Mouse (Mus musculus): ENCODE measurements around the gene Fcor.

The Fcor gene

DNA sequence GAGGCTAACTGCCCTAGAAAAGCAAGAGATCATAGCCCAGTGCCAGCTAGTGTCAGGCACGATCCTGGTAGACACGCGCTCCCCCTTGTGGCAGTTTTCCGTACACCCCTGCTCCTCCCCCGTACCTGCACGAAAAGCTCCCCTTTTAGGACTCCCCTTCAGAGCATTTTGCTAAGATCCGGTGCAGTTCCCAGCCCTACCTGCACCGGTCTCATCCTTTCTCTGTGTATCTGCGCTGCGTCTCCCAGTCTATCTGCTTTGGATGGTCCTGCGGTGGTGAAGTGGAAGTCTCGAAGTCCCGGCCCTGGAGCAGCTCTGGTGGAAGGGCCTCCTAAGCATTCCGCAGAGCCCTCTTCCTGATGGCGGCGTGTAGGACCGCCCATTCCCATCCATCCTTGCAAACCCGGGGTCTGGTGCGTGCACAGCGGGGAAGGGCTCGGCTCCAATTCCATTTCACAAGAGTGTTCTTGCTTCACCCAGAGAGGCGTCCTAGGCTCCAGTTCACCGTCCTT is at the start of gene Fcor:
TSS of gene Fcor (minus strand) at position 383 of the 512 bp plus-strand sequence.
- DNase-seq, result peak; percentile 96

DNA sequence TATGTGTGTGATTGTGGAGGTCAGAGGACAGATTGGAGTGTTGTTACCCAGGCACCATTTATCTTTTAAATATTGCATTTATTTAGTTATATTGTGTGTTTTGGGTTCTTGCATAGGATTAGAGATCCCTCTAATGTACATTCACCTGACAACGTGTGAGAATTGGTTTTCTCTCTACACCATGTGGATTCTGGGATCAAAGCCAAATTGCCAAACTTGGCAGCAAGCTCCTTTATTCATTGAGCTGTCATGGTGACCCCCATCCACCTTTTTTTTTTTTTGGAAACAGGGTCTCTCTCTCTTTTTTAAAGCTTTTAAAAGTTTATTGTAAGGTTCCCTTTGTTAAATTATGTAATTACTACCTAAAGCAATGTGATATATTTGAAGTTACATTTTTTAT is 48.9 kb upstream of the Fcor start:
- no peak for DNase-seq

DNA sequence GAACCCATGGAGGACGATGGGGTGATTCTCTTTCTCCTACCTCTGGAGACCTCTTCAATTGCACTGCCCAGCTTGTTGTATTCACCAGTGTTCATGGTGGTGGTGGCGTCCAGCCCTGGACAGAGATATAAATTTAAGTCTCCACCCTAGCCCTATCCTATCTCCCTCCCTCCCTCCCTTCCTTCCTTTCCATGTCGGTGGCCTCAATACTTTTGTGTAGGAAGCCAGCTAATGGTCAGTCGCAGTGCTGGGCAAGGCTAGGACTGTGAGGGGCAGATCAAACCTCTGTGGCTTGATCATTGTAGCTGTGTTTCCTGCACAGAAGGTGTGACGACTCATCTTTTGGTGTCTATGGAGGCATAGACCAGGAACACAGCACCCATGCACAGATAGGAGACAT is 48.4 kb upstream of the Fcor start, which contains the start of gene Clec4g:
TSS of gene Clec4g (minus strand) at position 101 of the 400 bp plus-strand sequence.
- no peak for DNase-seq

DNA sequence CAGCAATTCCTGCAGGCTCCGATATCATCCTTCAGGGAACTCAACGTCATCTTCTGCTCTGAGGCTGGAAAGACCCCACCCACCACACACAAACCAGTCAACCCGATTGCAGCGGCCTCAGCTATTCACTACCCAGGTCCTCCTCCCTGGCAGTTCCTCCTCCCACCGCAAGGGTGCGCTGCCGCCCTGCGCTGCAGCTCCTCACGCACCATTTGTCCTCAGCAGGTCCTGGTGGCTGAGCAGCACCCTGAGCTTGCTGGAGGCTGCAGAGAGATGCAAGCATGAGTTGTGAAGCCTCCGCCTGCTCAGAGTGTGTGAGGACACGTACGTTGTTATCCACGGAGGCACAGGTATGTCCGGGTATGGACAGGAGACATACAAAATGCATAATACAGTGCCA is 46.4 kb upstream of the Fcor start:
- DNase-seq, result peak; percentile 89

DNA sequence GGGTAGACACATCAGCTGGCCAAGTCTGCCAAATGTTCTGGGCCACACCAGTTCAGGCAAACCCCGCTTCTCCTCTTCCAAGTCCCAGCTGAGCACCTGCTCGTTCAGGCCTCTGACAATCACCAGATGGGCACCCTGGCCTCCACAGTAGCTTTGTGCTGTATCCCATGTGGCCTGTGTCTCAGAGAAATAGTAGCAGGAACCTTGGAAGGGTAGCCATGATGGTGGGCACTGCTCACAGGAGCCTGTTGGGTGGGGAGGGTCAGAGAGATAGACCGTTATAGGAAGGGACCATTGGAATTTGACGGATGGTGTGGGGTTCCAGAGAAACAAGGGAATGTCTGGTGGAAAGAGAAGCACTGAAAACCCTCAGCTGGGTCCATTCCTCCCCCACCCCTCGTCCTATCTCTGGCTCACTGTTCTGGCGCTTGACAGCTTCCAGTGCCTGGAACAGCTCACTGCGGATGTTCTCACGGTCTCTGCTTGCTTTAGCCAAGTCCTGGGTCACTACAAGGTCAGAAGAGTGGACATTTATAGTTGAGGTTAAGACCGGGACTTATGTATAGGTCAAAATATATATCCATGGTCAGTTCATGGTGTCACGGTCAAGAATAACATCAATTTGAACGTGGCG is 45.3 kb upstream of the Fcor start:
- no peak for DNase-seq

DNA sequence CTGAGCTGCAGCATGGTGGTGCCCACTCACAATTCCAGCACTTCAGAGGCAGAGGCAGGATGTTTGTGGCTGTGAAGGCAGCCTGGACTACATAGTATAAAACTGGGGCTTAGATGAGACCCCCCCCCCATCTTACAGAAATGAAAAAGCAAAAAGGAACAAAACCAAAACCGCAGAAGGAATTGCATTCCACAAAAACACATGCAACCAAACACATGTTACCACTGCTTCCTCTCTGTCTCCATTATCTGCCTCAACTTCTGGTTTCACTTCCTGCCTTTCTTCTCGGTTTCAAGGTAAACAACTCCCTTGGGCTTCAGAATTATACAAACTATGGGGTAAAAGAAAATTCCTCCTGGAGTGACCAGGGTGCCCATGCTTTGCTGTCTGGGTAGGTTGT is 39.5 kb upstream of the Fcor start:
- peak; percentile 18 for DNase-seq

DNA sequence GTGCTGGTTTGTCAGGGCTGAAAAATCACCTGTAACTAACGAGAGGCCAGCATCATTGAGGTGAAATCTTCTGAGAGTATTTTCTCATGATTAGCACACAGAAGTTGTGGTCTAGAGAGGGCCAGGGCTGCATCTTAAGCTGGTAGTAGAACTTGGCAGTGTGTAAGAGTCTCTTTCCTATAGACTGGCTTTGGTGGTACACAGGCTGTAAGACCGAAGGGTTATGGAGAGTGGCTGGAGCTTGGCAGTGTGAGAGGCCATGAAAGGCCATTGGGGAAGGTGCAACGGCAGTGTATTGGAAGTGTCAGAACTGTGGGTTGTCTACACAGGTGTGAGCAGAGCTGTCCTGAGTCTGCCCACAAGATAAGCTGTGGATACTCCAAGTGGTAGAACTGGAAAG is 38.1 kb upstream of the Fcor start:
- no peak for DNase-seq

DNA sequence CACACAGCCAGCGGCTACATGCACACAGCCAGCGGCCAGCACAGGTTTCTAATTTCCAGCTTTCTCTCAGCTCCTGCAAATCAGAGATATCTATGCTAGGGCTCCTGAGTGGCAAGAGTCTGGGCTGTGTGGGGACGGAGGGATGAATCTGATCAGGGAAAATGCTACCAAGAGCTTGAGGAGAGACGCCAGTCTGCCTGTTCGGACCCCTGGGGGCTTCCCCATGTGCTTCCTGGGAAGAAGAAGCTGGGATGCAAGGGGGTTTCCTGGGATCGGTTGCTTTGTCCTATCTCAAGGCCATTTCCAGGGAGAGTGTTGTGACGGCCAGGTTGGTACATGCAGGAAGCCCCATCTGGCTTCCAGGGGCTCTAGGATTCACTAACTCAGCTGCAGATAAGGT is 35.4 kb upstream of the Fcor start:
- DNase-seq, result no peak

DNA sequence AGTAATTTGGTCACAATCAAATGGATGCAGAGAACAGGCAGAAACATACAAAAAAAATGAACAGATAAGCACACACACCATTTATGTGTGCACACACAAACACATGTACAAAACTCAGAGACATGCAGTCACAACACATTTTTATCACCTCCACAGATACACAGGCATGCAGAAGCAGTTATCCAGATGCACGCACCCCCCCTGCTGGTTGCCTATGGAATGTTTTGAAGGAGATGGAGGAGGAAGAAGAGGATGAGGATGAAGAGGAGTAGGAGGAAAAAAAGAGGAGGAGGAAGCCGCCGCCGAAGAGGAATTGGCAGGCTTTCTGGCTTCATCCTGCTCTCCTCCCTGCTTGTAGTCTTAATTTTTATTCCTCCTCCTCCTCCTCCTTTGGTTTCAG is 33.5 kb upstream of the Fcor start:
- peak; percentile 57 for DNase-seq

DNA sequence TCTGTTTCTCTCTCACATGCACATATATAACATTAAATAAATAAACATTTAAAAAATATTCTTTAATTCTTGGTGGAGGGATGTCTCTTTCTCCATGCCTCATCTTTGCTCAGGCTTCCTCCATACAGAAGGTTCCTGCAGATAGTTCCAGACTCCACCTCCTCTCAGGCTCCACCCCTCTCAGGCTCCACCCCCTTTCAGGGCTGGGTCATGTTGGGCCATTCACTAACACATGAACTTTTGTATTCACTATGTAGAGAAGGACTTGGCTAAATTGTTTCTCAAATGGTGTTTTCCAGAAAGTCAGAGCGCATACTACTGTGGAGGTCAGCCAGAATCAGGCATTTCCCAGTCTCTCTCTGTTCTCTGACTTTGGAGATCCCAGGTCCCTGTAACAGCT is 29.3 kb upstream of the Fcor start:
- DNase-seq, result peak; percentile 43

DNA sequence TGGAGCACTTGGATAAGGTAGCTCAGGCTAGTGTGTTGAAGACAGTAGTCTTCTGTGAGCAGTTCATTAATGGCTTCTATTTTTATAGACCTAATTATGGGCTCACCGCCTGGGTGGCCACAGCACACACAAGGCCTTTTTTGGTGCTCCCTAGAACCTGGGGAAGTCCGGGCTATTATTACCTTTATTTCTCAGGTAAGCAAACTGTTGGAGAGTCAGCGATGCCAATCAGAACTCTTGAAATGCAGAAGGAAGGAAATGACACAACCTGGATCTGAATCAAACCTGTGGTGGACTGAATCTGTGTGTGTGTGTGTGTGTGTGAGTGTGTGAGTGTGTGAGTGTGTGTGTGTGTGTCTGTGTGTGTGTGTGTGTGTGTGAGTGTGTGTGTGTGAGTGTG is 22.0 kb upstream of the Fcor start, which contains the start of gene Fcer2a:
TSS of gene Fcer2a (minus strand) at position 55 of the 400 bp plus-strand sequence.
- DNase-seq, result no peak

DNA sequence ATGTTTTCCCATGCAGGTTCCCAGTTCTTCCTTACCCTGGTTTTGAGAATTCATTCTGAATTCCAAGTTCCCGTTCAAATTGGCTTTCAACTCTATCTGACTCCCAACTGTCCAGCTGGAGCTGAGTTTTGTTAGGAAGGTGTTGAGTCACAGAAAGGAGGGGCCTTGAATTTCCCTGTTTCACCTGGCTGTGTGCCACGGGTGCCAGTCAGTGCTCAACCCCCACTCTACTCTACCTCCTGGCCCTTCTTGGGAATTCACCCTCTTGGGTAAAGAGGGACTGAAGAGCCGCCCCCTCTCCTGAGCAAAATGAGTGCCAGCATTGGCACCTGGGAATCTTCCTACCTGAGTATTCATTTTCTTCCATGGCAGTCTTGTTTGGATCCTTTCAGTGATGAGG is 18.6 kb upstream of the Fcor start:
- no peak for DNase-seq

DNA sequence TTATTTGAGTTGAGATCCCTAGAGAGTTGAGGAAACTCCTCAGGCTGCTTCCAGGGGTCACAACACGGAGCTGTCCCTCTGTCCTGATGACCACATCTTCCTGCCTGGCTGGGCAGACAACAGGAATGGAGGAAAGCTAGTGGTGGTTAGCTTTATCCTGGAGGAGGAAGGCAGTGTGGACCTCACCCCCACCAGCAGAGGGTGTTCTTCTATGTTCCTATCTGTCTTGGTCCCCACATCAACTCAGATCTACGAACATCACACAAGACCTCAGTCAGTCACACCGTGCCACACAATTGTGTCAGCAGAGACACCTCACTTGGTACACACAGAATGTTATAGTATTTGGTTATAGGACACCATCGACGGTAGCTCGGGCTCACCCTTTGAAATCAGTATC is 15.4 kb upstream of the Fcor start:
- DNase-seq, result no peak

DNA sequence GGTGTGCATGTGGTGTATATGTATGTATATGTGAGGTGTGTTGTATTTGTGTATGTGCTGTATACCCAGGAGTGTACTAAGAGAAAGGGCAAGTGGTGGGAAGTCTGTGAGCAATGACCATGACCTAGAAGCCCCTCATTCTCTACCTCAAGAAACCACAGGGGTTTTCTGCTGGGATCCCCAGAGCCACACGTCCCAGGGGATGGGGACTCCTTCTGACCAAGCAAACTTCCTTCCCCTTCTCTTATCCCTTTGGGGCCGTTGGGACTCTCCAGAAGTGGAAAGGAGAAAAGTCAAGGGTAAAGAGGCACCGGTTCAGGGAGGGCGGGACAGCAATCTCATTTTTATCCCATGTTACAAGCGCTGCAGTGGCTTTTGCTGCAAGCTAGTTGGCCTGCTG is 13.3 kb upstream of the Fcor start:
- no peak for DNase-seq

DNA sequence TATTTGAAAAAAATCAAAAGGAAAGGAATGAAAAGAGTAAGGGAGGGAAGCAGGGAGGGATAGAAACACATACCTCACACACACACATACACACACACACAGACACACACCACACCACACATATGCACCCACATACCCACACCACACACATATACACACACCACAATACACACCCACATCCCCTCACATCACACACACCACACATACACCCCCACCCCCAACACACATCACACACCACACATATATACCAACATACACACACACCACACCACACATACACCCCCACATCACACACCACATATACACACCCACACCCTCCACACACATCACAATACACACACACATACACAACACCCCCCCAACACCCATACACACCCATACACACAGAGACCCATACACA is 12.4 kb upstream of the Fcor start:
- no peak for DNase-seq

DNA sequence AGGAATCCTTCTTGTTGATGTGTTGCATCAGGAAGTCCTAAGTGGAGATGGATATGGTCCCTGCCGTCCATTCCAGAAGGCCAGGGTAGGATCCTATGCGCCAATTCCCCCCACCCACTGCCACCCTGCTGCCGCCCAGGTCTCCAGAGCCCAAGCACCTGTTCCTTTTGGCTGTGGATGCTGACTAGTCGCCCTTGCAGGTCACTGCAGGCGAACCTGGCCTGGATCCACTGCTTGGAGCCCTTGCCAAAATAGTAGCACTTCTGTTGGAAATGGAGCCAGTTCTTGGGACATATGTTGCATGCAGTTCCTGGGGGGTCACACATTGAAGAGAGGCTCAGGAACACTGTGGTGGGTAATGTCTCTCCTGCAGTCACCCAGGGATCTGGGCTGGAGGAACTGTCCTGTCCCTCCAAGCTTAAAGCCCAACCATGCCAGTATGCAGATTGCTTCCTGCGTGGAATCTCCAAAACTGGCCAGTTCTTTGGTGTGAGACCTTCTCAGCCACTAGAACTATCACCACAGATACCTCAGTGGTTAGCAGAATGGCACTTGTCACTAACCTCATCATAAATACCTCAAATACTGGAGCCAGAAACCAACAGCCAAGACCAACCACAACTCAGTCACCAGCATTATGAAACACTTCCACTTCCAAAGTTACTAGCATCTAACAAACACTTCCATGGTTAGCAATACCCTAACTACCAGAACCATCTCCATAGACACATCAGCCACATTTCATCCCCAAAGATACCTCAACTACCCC is 11.4 kb upstream of the Fcor start:
- no peak for DNase-seq

DNA sequence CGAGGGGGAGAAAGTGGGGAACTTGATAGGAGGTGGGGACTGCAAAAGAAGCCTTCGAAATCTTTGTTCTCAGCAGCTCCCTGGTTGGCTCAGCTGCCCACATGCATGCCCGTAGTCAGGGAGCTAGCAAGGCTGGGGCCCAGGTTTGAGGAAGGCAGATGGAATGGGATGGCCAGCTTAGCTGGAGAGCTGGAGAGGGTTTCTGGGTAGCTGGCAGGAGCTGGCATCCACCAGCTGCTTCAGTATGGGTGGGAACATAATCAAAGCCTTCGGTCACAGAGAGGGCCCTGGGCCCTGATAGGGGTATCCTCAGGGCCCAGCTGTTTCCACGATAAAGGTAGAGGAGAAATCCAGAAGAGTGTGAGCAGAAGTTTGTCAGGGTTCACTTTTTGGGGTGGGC is 10.3 kb upstream of the Fcor start:
- no peak for DNase-seq

DNA sequence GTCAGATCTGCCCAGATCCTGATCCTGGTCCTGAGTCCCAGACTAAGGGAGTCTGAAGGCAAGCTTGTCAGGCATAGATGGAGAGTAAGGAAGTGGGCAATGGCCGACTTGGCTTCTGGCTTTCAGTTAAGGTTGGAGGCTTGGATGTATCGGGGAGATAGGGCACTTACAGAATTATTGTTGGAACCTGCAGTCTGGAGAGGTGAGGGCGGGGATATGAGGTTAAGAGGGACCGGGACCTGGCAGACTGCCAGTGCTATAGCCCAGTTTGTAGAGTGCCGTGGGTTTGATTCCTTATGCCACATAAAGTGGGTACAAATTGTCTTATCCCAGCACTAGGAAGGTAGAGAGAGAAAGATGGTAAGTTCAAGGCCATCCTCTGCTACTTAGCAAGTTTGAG is 7.5 kb upstream of the Fcor start:
- no peak for DNase-seq

DNA sequence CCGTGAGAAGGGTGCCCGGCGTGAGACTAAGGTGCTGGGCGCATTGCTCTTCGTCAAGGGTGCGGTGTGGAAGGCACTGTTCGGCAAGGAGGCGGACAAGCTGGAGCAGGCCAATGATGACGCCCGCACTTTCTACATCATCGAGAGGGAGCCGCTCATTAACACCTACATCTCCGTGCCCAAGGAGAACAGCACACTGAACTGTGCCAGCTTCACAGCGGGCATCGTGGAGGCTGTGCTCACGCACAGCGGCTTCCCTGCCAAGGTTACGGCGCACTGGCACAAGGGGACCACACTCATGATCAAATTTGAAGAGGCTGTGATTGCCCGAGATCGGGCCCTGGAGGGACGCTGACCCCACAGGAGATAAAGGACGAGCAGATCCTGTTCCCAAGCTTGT is 7.1 kb upstream of the Fcor start:
- no peak for DNase-seq

DNA sequence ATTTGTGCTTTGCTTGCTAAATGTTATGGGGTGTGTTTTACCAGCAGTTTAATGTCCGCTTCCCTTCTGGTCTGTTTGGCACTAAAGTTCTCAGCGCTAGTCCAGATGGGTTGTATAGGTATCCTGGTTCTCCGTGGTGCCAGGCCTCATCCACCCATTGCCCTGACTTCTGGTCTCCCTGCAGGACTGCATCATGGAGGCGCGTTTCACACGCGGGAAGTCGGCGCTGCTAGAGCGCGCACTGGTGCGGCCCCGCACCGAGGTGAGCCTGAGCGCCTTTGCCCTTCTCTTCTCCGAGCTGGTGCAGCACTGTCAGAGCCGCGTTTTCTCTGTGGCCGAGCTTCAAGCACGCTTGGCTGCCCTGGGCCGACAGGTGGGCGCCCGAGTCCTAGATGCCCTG is 6.7 kb upstream of the Fcor start:
- no peak for DNase-seq

DNA sequence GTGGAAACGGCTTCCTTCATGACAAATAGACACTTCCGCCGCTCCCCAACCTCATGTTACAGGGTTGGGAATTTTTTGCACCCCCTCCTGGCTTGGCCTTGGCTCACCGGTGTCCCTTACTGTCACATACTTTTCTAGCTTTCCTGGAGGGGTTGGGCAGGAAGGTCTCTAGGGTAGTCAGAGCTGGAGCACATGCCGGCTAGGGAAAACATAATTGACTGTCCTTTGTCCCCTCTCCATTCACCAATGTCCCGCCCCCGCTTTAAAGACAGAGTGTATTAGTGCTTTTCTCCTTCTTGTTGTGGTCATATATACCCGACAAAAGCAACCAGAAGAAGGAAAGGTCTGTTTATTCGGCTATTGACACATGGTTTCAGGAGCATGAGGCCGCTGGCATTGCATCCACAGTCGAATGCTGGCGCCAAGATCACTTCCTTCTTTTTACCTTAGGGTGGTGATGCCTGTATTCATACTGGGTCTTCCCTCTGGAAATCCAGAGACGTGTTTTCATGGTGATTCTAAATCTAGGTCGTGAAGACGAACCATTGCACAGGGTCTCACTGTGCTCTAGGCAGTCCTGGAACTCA is 4.9 kb upstream of the Fcor start:
- peak; percentile 17 for DNase-seq

DNA sequence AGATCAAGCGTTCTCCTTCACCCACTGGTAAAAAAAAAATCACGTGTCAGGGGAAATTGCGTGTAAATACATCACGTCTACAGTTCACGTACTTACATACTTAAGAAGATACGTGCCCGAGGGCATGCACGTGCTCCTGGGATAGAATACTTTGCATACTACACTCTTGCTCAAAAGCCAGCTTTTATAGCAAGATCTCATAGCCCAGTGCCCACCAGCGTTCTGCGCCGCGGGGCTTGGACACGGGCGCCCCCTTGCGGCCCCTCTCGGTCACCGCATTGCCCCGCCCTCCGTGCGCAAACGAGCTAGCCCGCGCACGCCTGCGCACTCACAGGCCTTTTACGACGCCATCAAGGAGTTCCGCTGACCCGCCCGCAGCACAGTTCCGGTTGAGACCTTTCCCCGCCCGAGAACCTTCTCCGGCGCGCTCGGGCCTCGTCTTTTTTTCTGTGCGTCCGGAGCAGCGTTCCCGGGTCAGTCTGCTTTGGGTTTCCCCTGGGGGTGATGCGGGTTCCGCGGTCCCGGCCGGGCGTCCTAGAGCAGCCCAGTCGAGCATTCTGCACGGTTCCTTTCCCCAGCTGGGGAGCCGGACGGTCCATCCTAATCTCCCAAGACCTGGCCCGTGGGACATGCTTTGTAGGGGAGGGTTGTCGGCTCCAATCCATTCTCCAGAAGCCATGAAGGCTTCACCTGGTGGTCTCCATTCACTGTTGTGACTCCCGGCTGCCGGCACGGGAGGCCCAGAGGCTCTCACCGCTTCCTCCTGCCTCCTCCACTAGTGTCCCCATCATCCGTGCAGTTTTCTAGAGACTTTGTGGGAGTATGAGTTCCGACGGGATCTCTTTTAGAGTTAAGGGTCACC is 4.2 kb upstream of the Fcor start, which contains the start of gene Trappc5:
TSS of gene Trappc5 (plus strand) at position 169 of the 862 bp plus-strand sequence.
- DNase-seq, result peak; percentile 96

DNA sequence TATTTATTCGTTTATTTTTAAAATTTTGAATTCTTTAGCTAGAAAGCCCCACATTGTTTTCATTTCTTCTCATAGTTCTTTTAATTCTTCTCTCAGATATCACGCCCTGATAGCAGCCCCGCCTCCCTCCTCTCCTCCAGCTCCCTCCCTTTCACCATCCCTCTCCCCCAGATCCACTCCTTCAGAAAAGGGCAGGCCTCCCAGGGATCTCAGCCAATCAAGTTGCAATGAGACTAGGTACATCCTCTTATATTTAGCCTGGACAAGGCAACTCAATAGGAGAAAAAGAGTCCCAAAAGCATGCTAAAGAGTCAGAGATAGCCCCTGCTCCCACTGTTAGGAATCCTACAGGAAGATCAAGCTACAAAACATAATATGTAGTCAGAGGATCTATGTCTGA is 2.5 kb upstream of the Fcor start:
- no peak for DNase-seq
